Mouse (Mus musculus): ENCODE results near the gene Rai1. TPM values are rescaled to one million over a fixed set of nuclear protein-coding genes. Genes with fewer than 3 reads are reported as not detected.

Gene Rai1
- polyA plus RNA-seq, 1 experiment from 2014 or later, result 11.6 TPM

GRCm38 (mm10) chr11:60139141-60139733, 34.4 kb downstream of the Rai1 start:
- H3K4me3 ChIP-seq, result peak overlapping the region; percentile 63
- no peak overlapping the region for H3K27ac ChIP-seq
- WGBS (ENCODE audit: insufficient replicate concordance), result 9% methylated on average over 24 of the region's 24 CpGs
- H3K4me2 ChIP-seq, result peak overlapping the region; percentile 91
- H3K9me3 ChIP-seq (replicated peaks), result no peaks in the 10 kb centered on the region
- peak overlapping the region; percentile 55 for H3K9ac ChIP-seq
- peaks cover 28% of the 10 kb centered on the region for H3K27me3 ChIP-seq (replicated peaks)
- peaks cover 12% of the 10 kb centered on the region for H3K36me3 ChIP-seq
- H3K4me1 ChIP-seq, result peaks cover 65% of the 10 kb centered on the region
- 0 out of 2 replicates have a peak, but pooled peaks have one; percentile 18 for ATAC-seq

- Histone ChIP-seq H3K4me1 (peaks cover 62% of the 10 kb centered on the region), H3K9ac (peak overlapping the region; percentile 55), H3K4me3 (peak overlapping the region; percentile 63), H3K36me3 (peaks cover 18% of the 10 kb centered on the region), H3K4me2 (peak overlapping the region; percentile 91), H3K9me3 (replicated peaks) (no peaks in the 10 kb centered on the region), H3K27me3 (replicated peaks) (peaks cover 28% of the 10 kb centered on the region), H3K27ac (no peak overlapping the region)
- ATAC-seq, result peak; percentile 33
- WGBS (ENCODE audit: insufficient replicate concordance), result 4% methylated on average over 52 of the region's 66 CpGs
Observed at GRCm38 (mm10) chr11:60139734-60140371, 35.0 kb downstream of the Rai1 start.

- ATAC-seq, result no peak
- H3K9me3 ChIP-seq (replicated peaks), result no peaks in the 10 kb centered on the region
- peak overlapping the region; percentile 55 for H3K9ac ChIP-seq
- H3K4me1 ChIP-seq, result peaks cover 68% of the 10 kb centered on the region
- H3K27me3 ChIP-seq (replicated peaks), result peaks cover 28% of the 10 kb centered on the region
- peaks cover 27% of the 10 kb centered on the region for H3K36me3 ChIP-seq
- 21% methylated on average over 26 of the region's 32 CpGs for WGBS (ENCODE audit: insufficient replicate concordance)
- H3K4me3 ChIP-seq, result peak overlapping the region; percentile 63
- H3K27ac ChIP-seq, result no peak overlapping the region
- peak overlapping the region; percentile 91 for H3K4me2 ChIP-seq
Observed at GRCm38 (mm10) chr11:60140586-60141284, 35.9 kb downstream of the Rai1 start.

GRCm38 (mm10) chr11:60141285-60141608, 36.4 kb downstream of the Rai1 start:
- ATAC-seq, result no peak
- Histone ChIP-seq H3K36me3 (peaks cover 32% of the 10 kb centered on the region), H3K4me1 (peaks cover 73% of the 10 kb centered on the region), H3K9ac (no peak overlapping the region), H3K9me3 (replicated peaks) (no peaks in the 10 kb centered on the region), H3K4me3 (peak overlapping the region; percentile 63; the same call in 1 of the 2 replicates), H3K4me2 (peak overlapping the region; percentile 91), H3K27ac (no peak overlapping the region), H3K27me3 (replicated peaks) (peaks cover 28% of the 10 kb centered on the region)
- WGBS (ENCODE audit: insufficient replicate concordance), result 59% methylated on average over 7 of the region's 7 CpGs

GRCm38 (mm10) chr11:60143086-60143485, 38.3 kb downstream of the Rai1 start:
- peaks cover 28% of the 10 kb centered on the region for H3K27me3 ChIP-seq (replicated peaks)
- H3K36me3 ChIP-seq, result peaks cover 50% of the 10 kb centered on the region
- H3K9ac ChIP-seq, result no peak overlapping the region
- no peak overlapping the region for H3K4me2 ChIP-seq
- 48% methylated on average over 4 of the region's 4 CpGs for WGBS (ENCODE audit: insufficient replicate concordance)
- peaks cover 69% of the 10 kb centered on the region for H3K4me1 ChIP-seq
- H3K27ac ChIP-seq, result no peak overlapping the region
- no peaks in the 10 kb centered on the region for H3K9me3 ChIP-seq (replicated peaks)
- ATAC-seq, result no peak
- H3K4me3 ChIP-seq, result no peak overlapping the region

GRCm38 (mm10) chr11:60146170-60146569, 41.4 kb downstream of the Rai1 start:
- Histone ChIP-seq H3K4me3 (no peak overlapping the region), H3K9me3 (replicated peaks) (no peaks in the 10 kb centered on the region), H3K27me3 (replicated peaks) (no peaks in the 10 kb centered on the region), H3K36me3 (peaks cover 65% of the 10 kb centered on the region), H3K4me2 (no peak overlapping the region), H3K4me1 (peaks cover 43% of the 10 kb centered on the region), H3K27ac (no peak overlapping the region), H3K9ac (no peak overlapping the region)
- no peak for ATAC-seq
- 67% methylated on average over 4 of the region's 4 CpGs for WGBS (ENCODE audit: insufficient replicate concordance)

- Histone ChIP-seq H3K4me1 (peaks cover 40% of the 10 kb centered on the region), H3K4me3 (no peak overlapping the region), H3K27ac (no peak overlapping the region), H3K27me3 (replicated peaks) (no peaks in the 10 kb centered on the region), H3K36me3 (peaks cover 69% of the 10 kb centered on the region), H3K9me3 (replicated peaks) (no peaks in the 10 kb centered on the region), H3K9ac (no peak overlapping the region), H3K4me2 (no peak overlapping the region)
- ATAC-seq, result no peak
- WGBS (ENCODE audit: insufficient replicate concordance), result 80% methylated on average over 5 of the region's 5 CpGs
Observed at GRCm38 (mm10) chr11:60148591-60148990, 43.8 kb downstream of the Rai1 start.

GRCm38 (mm10) chr11:60149086-60149485, 44.3 kb downstream of the Rai1 start:
- H3K9me3 ChIP-seq (replicated peaks), result no peaks in the 10 kb centered on the region
- no peak overlapping the region for H3K27ac ChIP-seq
- ATAC-seq, result no peak

GRCm38 (mm10) chr11:60150677-60151076, 45.9 kb downstream of the Rai1 start:
- no peak for ATAC-seq
- Histone ChIP-seq H3K4me3 (no peak overlapping the region), H3K9ac (no peak overlapping the region), H3K9me3 (replicated peaks) (no peaks in the 10 kb centered on the region), H3K4me2 (no peak overlapping the region), H3K36me3 (peaks cover 66% of the 10 kb centered on the region), H3K27me3 (replicated peaks) (no peaks in the 10 kb centered on the region), H3K4me1 (peaks cover 33% of the 10 kb centered on the region), H3K27ac (no peak overlapping the region)
- WGBS (ENCODE audit: insufficient replicate concordance), result 79% methylated on average over 3 of the region's 3 CpGs

More at GRCm38 (mm10) chr11:60149086-60149485, 44.3 kb downstream of the Rai1 start:
- peaks cover 44% of the 10 kb centered on the region for H3K4me1 ChIP-seq
- H3K36me3 ChIP-seq, result peaks cover 70% of the 10 kb centered on the region
- no peak overlapping the region for H3K4me2 ChIP-seq
- no peak overlapping the region for H3K4me3 ChIP-seq
- no peaks in the 10 kb centered on the region for H3K27me3 ChIP-seq (replicated peaks)
- WGBS (ENCODE audit: insufficient replicate concordance), result 75% methylated on average over 3 of the region's 3 CpGs
- H3K9ac ChIP-seq, result no peak overlapping the region

- no peaks in the 10 kb centered on the region for H3K9me3 ChIP-seq (replicated peaks)
- peaks cover 30% of the 10 kb centered on the region for H3K4me1 ChIP-seq
- H3K9ac ChIP-seq, result no peak overlapping the region
- 42% methylated on average over 1 of the region's 1 CpGs for WGBS (ENCODE audit: insufficient replicate concordance)
- H3K4me3 ChIP-seq, result no peak overlapping the region
- peaks cover 59% of the 10 kb centered on the region for H3K36me3 ChIP-seq
- no peak overlapping the region for H3K27ac ChIP-seq
- no peak overlapping the region for H3K4me2 ChIP-seq
- ATAC-seq, result no peak
- H3K27me3 ChIP-seq (replicated peaks), result no peaks in the 10 kb centered on the region
Observed at GRCm38 (mm10) chr11:60152339-60152738, 47.5 kb downstream of the Rai1 start.

GRCm38 (mm10) chr11:60153936-60154335, 49.1 kb downstream of the Rai1 start:
- Histone ChIP-seq H3K36me3 (peaks cover 46% of the 10 kb centered on the region; the same call in 1 of the 2 replicates), H3K4me3 (no peak overlapping the region), H3K9me3 (replicated peaks) (no peaks in the 10 kb centered on the region), H3K4me1 (peaks cover 46% of the 10 kb centered on the region), H3K4me2 (no peak overlapping the region), H3K9ac (no peak overlapping the region), H3K27ac (no peak overlapping the region), H3K27me3 (replicated peaks) (no peaks in the 10 kb centered on the region)
- no peak for ATAC-seq
- 91% methylated on average over 3 of the region's 3 CpGs for WGBS (ENCODE audit: insufficient replicate concordance)

- peaks cover 64% of the 10 kb centered on the region for H3K4me1 ChIP-seq
- no peak overlapping the region for H3K4me3 ChIP-seq
- ATAC-seq, result no peak
- H3K27ac ChIP-seq, result no peak overlapping the region
- no peak overlapping the region for H3K9ac ChIP-seq
- WGBS (ENCODE audit: insufficient replicate concordance), result 89% methylated on average over 5 of the region's 5 CpGs
- H3K4me2 ChIP-seq, result no peak overlapping the region
- peaks cover 47% of the 10 kb centered on the region for H3K36me3 ChIP-seq
- no peaks in the 10 kb centered on the region for H3K9me3 ChIP-seq (replicated peaks)
- no peaks in the 10 kb centered on the region for H3K27me3 ChIP-seq (replicated peaks)
Observed at GRCm38 (mm10) chr11:60155690-60156089, 50.9 kb downstream of the Rai1 start.
